ENCODE assay signal across 8 mouse cellular contexts in genomic region chr9:35156002-35156710, GRCm38 (mm10). TPM values are rescaled to one million over a fixed set of nuclear protein-coding genes. Genes with fewer than 3 reads are reported as not detected.
DNase-seq lines count a peak whose midpoint lies in the region; ATAC-seq lines count a peak whose summit lies in the region.

No protein-coding gene starts in this region.

- ATAC-seq in limb, embryonic 13.5 days (ENCODE audit: low FRiP score, low read depth), result peak; percentile 59
- no peak for ATAC-seq in forebrain, embryonic 13.5 days
- ATAC-seq in forebrain, embryonic 16.5 days, result no peak

- H3K27ac ChIP-seq in limb, embryonic 13.5 days, result peak overlapping the region; percentile 65; the same call in 1 of the 2 replicates
- H3K27ac ChIP-seq in forebrain, embryonic 13.5 days, result no peak overlapping the region
- H3K27ac ChIP-seq in forebrain, embryonic 16.5 days (ENCODE audit: low read length), result no peak overlapping the region

- H3K27me3 ChIP-seq in limb, embryonic 13.5 days, result no peaks in the 10 kb centered on the region
- H3K27me3 ChIP-seq in forebrain, embryonic 13.5 days, result no peaks in the 10 kb centered on the region
- no peaks in the 10 kb centered on the region for H3K27me3 ChIP-seq in forebrain, embryonic 16.5 days (replicated peaks; ENCODE audit: control insufficient read depth, insufficient read depth, low read length)

- H3K36me3 ChIP-seq in limb, embryonic 13.5 days, result no peaks in the 10 kb centered on the region
- H3K36me3 ChIP-seq in forebrain, embryonic 13.5 days (ENCODE audit: poor library complexity, severe bottlenecking), result peaks cover 11% of the 10 kb centered on the region; the same call in 1 of the 2 replicates
- no peaks in the 10 kb centered on the region for H3K36me3 ChIP-seq in forebrain, embryonic 16.5 days (ENCODE audit: control insufficient read depth, insufficient read depth)

- H3K4me1 ChIP-seq in limb, embryonic 13.5 days, result peaks cover 14% of the 10 kb centered on the region
- H3K4me1 ChIP-seq in forebrain, embryonic 13.5 days, result no peaks in the 10 kb centered on the region
- no peaks in the 10 kb centered on the region for H3K4me1 ChIP-seq in forebrain, embryonic 16.5 days (replicated peaks; ENCODE audit: control insufficient read depth, insufficient read depth, low read length)

- 81% methylated on average over 5 of the region's 5 CpGs for WGBS in limb, embryonic 13.5 days
- WGBS in forebrain, embryonic 13.5 days, result 94% methylated on average over 5 of the region's 5 CpGs
- WGBS in forebrain, embryonic 16.5 days, result 92% methylated on average over 5 of the region's 5 CpGs

- DNase-seq in kidney, postnatal 10 days, result peak; percentile 55
- DNase-seq in kidney, adult 18-20 months, result no peak
- DNase-seq in 3T3-L1 (ENCODE audit: low read depth, low spot score), result peak; percentile 77
- DNase-seq in gastrocnemius, adult 18-20 months (ENCODE audit: low spot score), result peak; percentile 63
- DNase-seq in cerebellum, postnatal 25 days, result no peak

- H3K9me3 ChIP-seq in limb, embryonic 13.5 days, result no peaks in the 10 kb centered on the region
- H3K9me3 ChIP-seq in forebrain, embryonic 13.5 days (replicated peaks), result no peaks in the 10 kb centered on the region
- H3K9me3 ChIP-seq in forebrain, embryonic 16.5 days (ENCODE audit: control insufficient read depth, low read length), result no peaks in the 10 kb centered on the region

- no peak overlapping the region for H3K9ac ChIP-seq in limb, embryonic 13.5 days
- no peak overlapping the region for H3K9ac ChIP-seq in forebrain, embryonic 13.5 days
- H3K9ac ChIP-seq in forebrain, embryonic 16.5 days (replicated peaks; ENCODE audit: low read depth, low read length), result no peak overlapping the region

- no peak overlapping the region for H3K4me2 ChIP-seq in limb, embryonic 13.5 days (replicated peaks)
- no peak overlapping the region for H3K4me2 ChIP-seq in forebrain, embryonic 13.5 days
- no peak overlapping the region for H3K4me2 ChIP-seq in forebrain, embryonic 16.5 days (ENCODE audit: low read length)

- H3K4me3 ChIP-seq in limb, embryonic 13.5 days, result no peak overlapping the region
- no peak overlapping the region for H3K4me3 ChIP-seq in forebrain, embryonic 13.5 days
- no peak overlapping the region for H3K4me3 ChIP-seq in forebrain, embryonic 16.5 days (replicated peaks; ENCODE audit: low read length)

RNA-seq across cellular contexts. Expression of gene Dcps, which starts 19.7 kb away (rescaled TPM):
- total RNA-seq in gastrocnemius, adult 18-20 months (2021), result 1 to 10 TPM; 7.5 to 10.0 TPM
- 78.2 and 80.9 TPM in 2 replicates for polyA plus RNA-seq in limb, embryonic 13.5 days (2015; fragmentation: Nextera tagmentation; extraction: Ambion mirVana)
- polyA plus RNA-seq in forebrain, embryonic 13.5 days (2015; fragmentation: Nextera tagmentation; extraction: Ambion mirVana), result 94.4 and 100 TPM in 2 replicates
- polyA plus RNA-seq in forebrain, embryonic 16.5 days (2015; fragmentation: Nextera tagmentation; extraction: Ambion mirVana), result 80.4 TPM in 2 replicates

RNA-seq across cellular contexts. Expression of gene St3gal4, which starts 37.1 kb away (rescaled TPM):
- total RNA-seq in gastrocnemius, adult 18-20 months (2021), result 1 to 10 TPM; 4.2 TPM
- 37.9 and 39.3 TPM in 2 replicates for polyA plus RNA-seq in limb, embryonic 13.5 days (2015; fragmentation: Nextera tagmentation; extraction: Ambion mirVana)
- 10.3 and 10.8 TPM in 2 replicates for polyA plus RNA-seq in forebrain, embryonic 13.5 days (2015; fragmentation: Nextera tagmentation; extraction: Ambion mirVana)
- 13.0 and 13.6 TPM in 2 replicates for polyA plus RNA-seq in forebrain, embryonic 16.5 days (2015; fragmentation: Nextera tagmentation; extraction: Ambion mirVana)

RNA-seq across cellular contexts. Expression of gene Srpr, which starts 43.8 kb away (rescaled TPM):
- total RNA-seq in gastrocnemius, adult 18-20 months (2021), result 100 to 1,000 TPM; 228 to 237 TPM
- polyA plus RNA-seq in limb, embryonic 13.5 days (2015; fragmentation: Nextera tagmentation; extraction: Ambion mirVana), result 145 and 148 TPM in 2 replicates
- polyA plus RNA-seq in forebrain, embryonic 13.5 days (2015; fragmentation: Nextera tagmentation; extraction: Ambion mirVana), result 57.6 and 66.5 TPM in 2 replicates
- 52.6 and 56.4 TPM in 2 replicates for polyA plus RNA-seq in forebrain, embryonic 16.5 days (2015; fragmentation: Nextera tagmentation; extraction: Ambion mirVana)

RNA-seq across cellular contexts. Expression of gene Tirap, which starts 43.9 kb away (rescaled TPM):
- 10 to 100 TPM; 24.4 to 35.0 TPM for total RNA-seq in gastrocnemius, adult 18-20 months (2021)
- polyA plus RNA-seq in limb, embryonic 13.5 days (2015; fragmentation: Nextera tagmentation; extraction: Ambion mirVana), result 15.4 and 16.3 TPM in 2 replicates
- 6.1 and 7.8 TPM in 2 replicates for polyA plus RNA-seq in forebrain, embryonic 13.5 days (2015; fragmentation: Nextera tagmentation; extraction: Ambion mirVana)
- 3.9 and 4.2 TPM in 2 replicates for polyA plus RNA-seq in forebrain, embryonic 16.5 days (2015; fragmentation: Nextera tagmentation; extraction: Ambion mirVana)

RNA-seq across cellular contexts. Expression of gene Foxred1, which starts 54.7 kb away (rescaled TPM):
- 10 to 100 TPM; 14.6 to 19.5 TPM for total RNA-seq in gastrocnemius, adult 18-20 months (2021)
- 44.3 and 44.7 TPM in 2 replicates for polyA plus RNA-seq in limb, embryonic 13.5 days (2015; fragmentation: Nextera tagmentation; extraction: Ambion mirVana)
- polyA plus RNA-seq in forebrain, embryonic 13.5 days (2015; fragmentation: Nextera tagmentation; extraction: Ambion mirVana), result 42.1 and 46.9 TPM in 2 replicates
- 41.1 and 53.4 TPM in 2 replicates for polyA plus RNA-seq in forebrain, embryonic 16.5 days (2015; fragmentation: Nextera tagmentation; extraction: Ambion mirVana)

Comparison
In these comparisons a context has a peak if more than half of its experiments do, and no peak if none do; other contexts are left out.
1. DNase-seq: peak in kidney, postnatal 10 days (single experiment), 3T3-L1 (single experiment) and gastrocnemius, adult 18-20 months (single experiment); none in kidney, adult 18-20 months (single experiment) and cerebellum, postnatal 25 days (0 of 2).